Mouse (Mus musculus) lung, adult 2 months (tissue): ENCODE data around the gene Jkamp.

ENCODE experiments used
- CTCF ChIP-seq: fragments of 200-500 bp; IDR thresholded peaks from 2 replicates; pipeline ENCODE4 v1.5.1; 2011; ENCODE audit warnings: mild to moderate bottlenecking, low read length, control low read depth; ENCODE audit not compliant: insufficient read depth
- POLR2A ChIP-seq: fragments of 200-500 bp; IDR thresholded peaks from 2 replicates; pipeline ENCODE4 v1.6.1; 2011; ENCODE audit warnings: low read depth, mild to moderate bottlenecking, control low read depth, low read length, borderline replicate concordance; ENCODE audit errors: extremely low read depth

- TF ChIP-seq POLR2A, result no peak
- no peak for TF ChIP-seq CTCF
Measured at GRCm38 (mm10) chr12:72053851-72054250, 31.5 kb upstream of the Jkamp start.
